Comparison of ENCODE assay signal across 7 mouse cellular contexts in the genomic region with DNA sequence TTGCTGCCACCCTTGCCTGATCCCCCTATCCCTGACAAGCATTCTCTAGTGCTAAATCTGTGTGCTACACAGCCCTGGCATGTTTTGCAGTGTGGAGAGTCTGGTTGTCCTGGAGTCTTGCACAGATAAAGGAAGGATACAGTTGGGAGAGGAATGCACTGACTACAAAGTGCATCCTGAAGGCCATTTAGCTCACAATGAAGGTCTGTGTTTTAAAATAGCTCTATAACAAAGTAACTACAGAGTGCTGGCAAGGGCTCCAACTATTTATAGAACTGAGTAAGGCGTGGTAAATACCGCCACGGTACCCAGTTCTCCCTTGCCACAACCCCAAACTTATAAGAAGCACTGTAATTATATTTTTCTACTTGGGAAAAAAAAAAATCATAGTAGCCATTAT.
DNase-seq lines count a peak whose midpoint lies in the region; ATAC-seq and TF ChIP-seq lines count a peak whose summit lies in the region.

No protein-coding gene starts in this region.

- H3K27ac ChIP-seq in limb, embryonic 12.5 days, result peak overlapping the region; percentile 82
- no peak overlapping the region for H3K27ac ChIP-seq in limb, embryonic 10.5 days
- H3K27ac ChIP-seq in bone marrow macrophage, adult 2 months (ENCODE audit: insufficient read depth, low read depth, low read length), result peak overlapping the region; percentile 64

- 47% methylated on average over 3 of the region's 3 CpGs for WGBS in limb, embryonic 12.5 days
- 85% methylated on average over 3 of the region's 3 CpGs for WGBS in limb, embryonic 10.5 days

- TF ChIP-seq CTCF in bone marrow macrophage, adult 2 months (IDR thresholded peaks at IDR 0.05; ENCODE audit: low read depth, low read length), result no peak

- no peak overlapping the region for H3K9ac ChIP-seq in limb, embryonic 12.5 days (replicated peaks)

- no peak; the same call in 1 of the 2 replicates for ATAC-seq in limb, embryonic 12.5 days (ENCODE audit: insufficient number of reproducible peaks, insufficient read depth, low FRiP score, low TSS enrichment, low read depth)
- ATAC-seq in megakaryocyte progenitor cell, adult 5-6 weeks (replicated peaks; ENCODE audit: poor library complexity), result peak; percentile 29; the same call in 1 of the 2 replicates

- DNase-seq in limb, embryonic 10.5 days (ENCODE audit: low spot score), result no peak
- peak; percentile 68 to 75 for DNase-seq in heart, adult 9 months (ENCODE audit: low spot score in 2 of 2)
- no peak for DNase-seq in frontal cortex, adult 2 months (ENCODE audit: extremely low spot score in 1 of 2, low spot score in 1 of 2)
- DNase-seq in cerebellum, adult 8-10 months, result no peak

- no peaks in the 10 kb centered on the region for H3K27me3 ChIP-seq in limb, embryonic 12.5 days
- no peaks in the 10 kb centered on the region for H3K27me3 ChIP-seq in limb, embryonic 10.5 days (ENCODE audit: low read depth, poor library complexity, severe bottlenecking)

- peaks cover 13% of the 10 kb centered on the region for H3K4me1 ChIP-seq in limb, embryonic 12.5 days (replicated peaks)
- peaks cover 22% of the 10 kb centered on the region for H3K4me1 ChIP-seq in limb, embryonic 10.5 days
- H3K4me1 ChIP-seq in bone marrow macrophage, adult 2 months (ENCODE audit: control insufficient read depth, insufficient read depth, low read length), result peaks cover 33% of the 10 kb centered on the region

- H3K36me3 ChIP-seq in limb, embryonic 12.5 days, result no peaks in the 10 kb centered on the region
- H3K36me3 ChIP-seq in limb, embryonic 10.5 days, result no peaks in the 10 kb centered on the region

- no peak overlapping the region for H3K4me3 ChIP-seq in limb, embryonic 12.5 days (replicated peaks)
- H3K4me3 ChIP-seq in limb, embryonic 10.5 days, result no peak overlapping the region
- no peak overlapping the region for H3K4me3 ChIP-seq in bone marrow macrophage, adult 2 months (ENCODE audit: insufficient read depth, low read length)

- no peaks in the 10 kb centered on the region for H3K9me3 ChIP-seq in limb, embryonic 12.5 days
- no peaks in the 10 kb centered on the region for H3K9me3 ChIP-seq in limb, embryonic 10.5 days (replicated peaks)

- no peak for TF ChIP-seq POLR2A in bone marrow macrophage, adult 2 months (IDR thresholded peaks at IDR 0.05; ENCODE audit: borderline replicate concordance, low read depth, low read length)

- no peak overlapping the region; the same call in 1 of the 2 replicates for H3K4me2 ChIP-seq in limb, embryonic 12.5 days

Comparison
In these comparisons a context has a peak if more than half of its experiments do, and no peak if none do; other contexts are left out.
1. DNase-seq: peak in heart, adult 9 months (2 of 2); none in limb, embryonic 10.5 days (single experiment), frontal cortex, adult 2 months (0 of 2) and cerebellum, adult 8-10 months (single experiment).